Comparison of ENCODE assay signal across 8 mouse cellular contexts in genomic region chr11:94548041-94548784, GRCm38 (mm10). TPM values are rescaled to one million over a fixed set of nuclear protein-coding genes. Genes with fewer than 3 reads are reported as not detected.
DNase-seq lines count a peak whose midpoint lies in the region; ATAC-seq and TF ChIP-seq lines count a peak whose summit lies in the region.

No protein-coding gene starts in this region.

- WGBS in intestine, embryonic 16.5 days = 12% methylated on average over 24 of the region's 24 CpGs
- 10% methylated on average over 24 of the region's 24 CpGs for WGBS in liver, embryonic 14.5 days (ENCODE audit: insufficient replicate concordance)

- peak overlapping the region; percentile 88 for H3K9ac ChIP-seq in intestine, embryonic 16.5 days (ENCODE audit: low read depth, low read length)
- H3K9ac ChIP-seq in liver, embryonic 14.5 days (replicated peaks) = peak overlapping the region; percentile 36

- no peak for TF ChIP-seq POLR2A in myocyte (IDR thresholded peaks at IDR 0.05; ENCODE audit: insufficient read length, low read depth)

- ATAC-seq in intestine, embryonic 16.5 days = peak; percentile 38
- peak; percentile 29; the same call in 1 of the 2 replicates for ATAC-seq in liver, embryonic 14.5 days (ENCODE audit: insufficient read depth)

- peak; percentile 35 for DNase-seq in ovary, adult 18-20 months (ENCODE audit: low spot score)
- no peak for DNase-seq in ovary, postnatal 14 days (ENCODE audit: low spot score)
- DNase-seq in cerebellum, adult 9-10 months = peak; percentile 75
- peak; percentile 47 for DNase-seq in gastrocnemius, postnatal 10 days
- no peak for DNase-seq in liver, embryonic 14.5 days (ENCODE audit: low read depth in 3 of 3, low spot score in 3 of 3)
- DNase-seq in thymus, postnatal 0 days (ENCODE audit: low spot score) = peak; percentile 27

- no peak for TF ChIP-seq EP300 in liver, embryonic 14.5 days (IDR thresholded peaks at IDR 0.05; ENCODE audit: low read depth)

- no peaks in the 10 kb centered on the region; the same call in 1 of the 2 replicates for H3K4me1 ChIP-seq in intestine, embryonic 16.5 days (ENCODE audit: control insufficient read depth, insufficient read depth, low read length)
- H3K4me1 ChIP-seq in liver, embryonic 14.5 days (replicated peaks; ENCODE audit: control insufficient read depth in 2 of 2, insufficient read depth in 2 of 2, low read length in 1 of 2) = peaks cover 0 to 4% of the 10 kb centered on the region in 2 experiments; a peak in 2 of 4 replicates

- no peaks in the 10 kb centered on the region for H3K36me3 ChIP-seq in intestine, embryonic 16.5 days (ENCODE audit: control insufficient read depth, insufficient read depth, low read length)
- H3K36me3 ChIP-seq in liver, embryonic 14.5 days (replicated peaks; ENCODE audit: control insufficient read depth, insufficient read depth, low read depth) = no peaks in the 10 kb centered on the region
- no peaks in the 10 kb centered on the region for H3K36me3 ChIP-seq in myocyte (ENCODE audit: control insufficient read depth, insufficient read depth)

- no peak for TF ChIP-seq CTCF in liver, embryonic 14.5 days (IDR thresholded peaks at IDR 0.05; ENCODE audit: low read depth)

- no peaks in the 10 kb centered on the region for H3K9me3 ChIP-seq in intestine, embryonic 16.5 days (ENCODE audit: control insufficient read depth, low read length)
- H3K9me3 ChIP-seq in liver, embryonic 14.5 days (ENCODE audit: control insufficient read depth, low read length) = no peaks in the 10 kb centered on the region

- H3K4me2 ChIP-seq in intestine, embryonic 16.5 days (ENCODE audit: low read depth, low read length) = peak overlapping the region; percentile 85
- peak overlapping the region; percentile 79 for H3K4me2 ChIP-seq in liver, embryonic 14.5 days (ENCODE audit: low read depth)
- H3K4me2 ChIP-seq in myocyte (ENCODE audit: low read depth) = peak overlapping the region; percentile 99

- peak overlapping the region; percentile 25 for H3ac ChIP-seq in myocyte (ENCODE audit: control insufficient read depth, insufficient read length)

- H3K79me2 ChIP-seq in myocyte (ENCODE audit: control insufficient read depth, insufficient read depth) = no peaks in the 10 kb centered on the region

- 0 out of 2 replicates have a peak overlapping the region, but pooled peaks have one; percentile 86 for H3K27ac ChIP-seq in intestine, embryonic 16.5 days (ENCODE audit: low read length)
- H3K27ac ChIP-seq in liver, embryonic 14.5 days = no peak overlapping the region

- H3K27me3 ChIP-seq in intestine, embryonic 16.5 days (replicated peaks; ENCODE audit: control insufficient read depth, insufficient read depth, low read length) = no peaks in the 10 kb centered on the region
- H3K27me3 ChIP-seq in liver, embryonic 14.5 days (ENCODE audit: control insufficient read depth, insufficient read depth, low read length) = no peaks in the 10 kb centered on the region
- H3K27me3 ChIP-seq in myocyte (ENCODE audit: control insufficient read depth, insufficient read depth, insufficient read length) = no peaks in the 10 kb centered on the region

- peak overlapping the region; percentile 81 for H3K4me3 ChIP-seq in intestine, embryonic 16.5 days (ENCODE audit: low read length)
- H3K4me3 ChIP-seq in liver, embryonic 14.5 days (ENCODE audit: insufficient read depth in 1 of 2, low read depth in 2 of 2, low read length in 2 of 2) = peak overlapping the region; percentile 61 to 68
- peak overlapping the region; percentile 68 for H3K4me3 ChIP-seq in myocyte

TF ChIP-seq in myocyte, 11 proteins besides CTCF, POLR2A, EP300 and RAD21:
- TF ChIP-seq CEBPB (IDR thresholded peaks at IDR 0.05; ENCODE audit: insufficient read depth, poor library complexity, severe bottlenecking) = no peak
- no peak for TF ChIP-seq MYOG (IDR thresholded peaks at IDR 0.05; ENCODE audit: control insufficient read depth in 1 of 3, insufficient read depth in 1 of 3, insufficient read length in 2 of 3, low read depth in 2 of 3)
- TF ChIP-seq MAX (IDR thresholded peaks at IDR 0.05; ENCODE audit: low read depth) = no peak
- no peak for TF ChIP-seq REST (IDR thresholded peaks at IDR 0.05; ENCODE audit: insufficient read depth, insufficient read length)
- TF ChIP-seq E2F4 (IDR thresholded peaks at IDR 0.05; ENCODE audit: insufficient read depth) = no peak

RNA-seq across cellular contexts. Expression of gene Rsad1, which starts 0.8 kb away (rescaled TPM):
- total RNA-seq in gastrocnemius, postnatal 10 days (2021) = 1 to 10 TPM; 4.3 to 6.0 TPM
- polyA plus RNA-seq in intestine, embryonic 16.5 days (2015; fragmentation: Nextera tagmentation; extraction: Ambion mirVana) = 2.4 and 3.6 TPM in 2 replicates
- 1.2 and 1.4 TPM in 2 replicates for polyA plus RNA-seq in liver, embryonic 14.5 days (2012; rRNA removed)
- 0.51 and 0.72 TPM in 2 replicates for polyA plus RNA-seq in liver, embryonic 14.5 days (2014; fragmentation: Nextera tagmentation; extraction: Ambion mirVana)
- 3.7 TPM for polyA plus RNA-seq in myocyte (2012; fragmentation: generic; extraction: Trizol)
- 2.4 and 3.2 TPM in 2 replicates for polyA plus RNA-seq in thymus, postnatal 0 days (2015; fragmentation: Nextera tagmentation; extraction: Ambion mirVana)

RNA-seq across cellular contexts. Expression of gene Chad, which starts 16.6 kb away (rescaled TPM):
- 10 to 100 TPM; 10.3 to 14.3 TPM for total RNA-seq in gastrocnemius, postnatal 10 days (2021)
- 1.2 and 1.6 TPM in 2 replicates for polyA plus RNA-seq in intestine, embryonic 16.5 days (2015; fragmentation: Nextera tagmentation; extraction: Ambion mirVana)
- 0.02 and 0.03 TPM in 2 replicates for polyA plus RNA-seq in liver, embryonic 14.5 days (2012; rRNA removed)
- polyA plus RNA-seq in liver, embryonic 14.5 days (2014; fragmentation: Nextera tagmentation; extraction: Ambion mirVana) = 0.09 TPM in 1 of 2 replicates, not detected in the other
- 0.10 TPM for polyA plus RNA-seq in myocyte (2012; fragmentation: generic; extraction: Trizol)
- polyA plus RNA-seq in thymus, postnatal 0 days (2015; fragmentation: Nextera tagmentation; extraction: Ambion mirVana) = 0.94 and 1.3 TPM in 2 replicates

RNA-seq across cellular contexts. Expression of gene Mycbpap, which starts 26.7 kb away (rescaled TPM):
- total RNA-seq in gastrocnemius, postnatal 10 days (2021) = not detected
- 3.0 and 3.2 TPM in 2 replicates for polyA plus RNA-seq in intestine, embryonic 16.5 days (2015; fragmentation: Nextera tagmentation; extraction: Ambion mirVana)
- 0.03 and 0.09 TPM in 2 replicates for polyA plus RNA-seq in liver, embryonic 14.5 days (2012; rRNA removed)
- not detected in 2 replicates for polyA plus RNA-seq in liver, embryonic 14.5 days (2014; fragmentation: Nextera tagmentation; extraction: Ambion mirVana)
- polyA plus RNA-seq in myocyte (2012; fragmentation: generic; extraction: Trizol) = 0.02 TPM
- polyA plus RNA-seq in thymus, postnatal 0 days (2015; fragmentation: Nextera tagmentation; extraction: Ambion mirVana) = 0.14 and 0.17 TPM in 2 replicates

RNA-seq across cellular contexts. Expression of gene Epn3, which starts 48.4 kb away (rescaled TPM):
- under 1 TPM; 0.21 to 0.59 TPM for total RNA-seq in gastrocnemius, postnatal 10 days (2021)
- polyA plus RNA-seq in intestine, embryonic 16.5 days (2015; fragmentation: Nextera tagmentation; extraction: Ambion mirVana) = 1.5 and 1.7 TPM in 2 replicates
- polyA plus RNA-seq in liver, embryonic 14.5 days (2012; rRNA removed) = 0.02 and 0.04 TPM in 2 replicates
- polyA plus RNA-seq in liver, embryonic 14.5 days (2014; fragmentation: Nextera tagmentation; extraction: Ambion mirVana) = not detected in 2 replicates
- polyA plus RNA-seq in myocyte (2012; fragmentation: generic; extraction: Trizol) = 0.05 TPM
- polyA plus RNA-seq in thymus, postnatal 0 days (2015; fragmentation: Nextera tagmentation; extraction: Ambion mirVana) = 0.78 and 0.91 TPM in 2 replicates

RNA-seq across cellular contexts. Expression of gene Acsf2, which starts 53.5 kb away (rescaled TPM):
- 10 to 100 TPM in 1 of 2 experiments, 1 to 10 TPM in 1; 8.1 to 10.0 TPM for total RNA-seq in gastrocnemius, postnatal 10 days (2021)
- polyA plus RNA-seq in intestine, embryonic 16.5 days (2015; fragmentation: Nextera tagmentation; extraction: Ambion mirVana) = 3.0 and 3.3 TPM in 2 replicates
- polyA plus RNA-seq in liver, embryonic 14.5 days (2012; rRNA removed) = 3.2 and 3.9 TPM in 2 replicates
- polyA plus RNA-seq in liver, embryonic 14.5 days (2014; fragmentation: Nextera tagmentation; extraction: Ambion mirVana) = 1.3 and 1.4 TPM in 2 replicates
- 5.8 TPM for polyA plus RNA-seq in myocyte (2012; fragmentation: generic; extraction: Trizol)
- 2.7 and 3.0 TPM in 2 replicates for polyA plus RNA-seq in thymus, postnatal 0 days (2015; fragmentation: Nextera tagmentation; extraction: Ambion mirVana)

Comparison
In these comparisons a context has a peak if more than half of its experiments do, and no peak if none do; other contexts are left out.
1. DNase-seq: peak in ovary, adult 18-20 months (single experiment), cerebellum, adult 9-10 months (single experiment), gastrocnemius, postnatal 10 days (single experiment) and thymus, postnatal 0 days (single experiment); none in ovary, postnatal 14 days (single experiment) and liver, embryonic 14.5 days (0 of 3).
2. Peak in every context shown above with its lines, with median percentiles within 50 percentile points of each other: H3K4me2 ChIP-seq and H3K4me3 ChIP-seq.